Mouse (Mus musculus): ENCODE measurements at regions not wholly inside any gene's neighbourhood (a gene's known extent, or its start where the extent isn't known, plus 50 kb on each side); places are given as distances from the start of the nearest gene placed in this dataset.

- TF ChIP-seq POLR2A (IDR thresholded peaks at IDR 0.05; ENCODE audit: low read depth, low read length) (no peak), CTCF (conservative IDR thresholded peaks at IDR 0.05; ENCODE audit: insufficient read depth, insufficient read length, low read depth, low read length) (no peak)
These were observed 56.6 kb downstream of the Zfp503 start for GRCm38 (mm10) chr14:21932771-21933170.

All from kidney, adult 2 months (tissue).